Mouse (Mus musculus) CH12.LX (cell line): ENCODE measurements around the gene Inpp5a. TPM values are rescaled to one million over a fixed set of nuclear protein-coding genes. Genes with fewer than 3 reads are reported as not detected.

ENCODE experiments used
- DNase-seq: peaks from one replicate; pipeline ENCODE4 v3.0.0-alpha.2; 2013; ENCODE audit errors: extremely low read depth
- H3K27ac ChIP-seq: 2 replicates; pipeline ENCODE4 v1.5.1; 2012; ENCODE audit warnings: low read depth, mild to moderate bottlenecking, control low read depth, moderate library complexity; ENCODE audit not compliant: insufficient read depth
- H3K27me3 ChIP-seq: replicated peaks from 2 replicates; pipeline ENCODE3; 2012; ENCODE audit warnings: inconsistent platforms
- H3K36me3 ChIP-seq, 2 experiments: replicated peaks in 1 of 2; 2 replicates each; pipeline versions ENCODE3 to v1.6.1; 2012; ENCODE audit warnings: inconsistent platforms in 1 of 2, low read length in 1 of 2, mild to moderate bottlenecking in 1 of 2, mixed read lengths in 1 of 2, moderate library complexity in 1 of 2; ENCODE audit not compliant: control insufficient read depth in 1 of 2, insufficient read depth in 1 of 2
- H3K4me1 ChIP-seq, 2 experiments: 2 replicates each; pipeline ENCODE4 v1.6.1; 2012; ENCODE audit warnings: inconsistent platforms in 1 of 2, moderate library complexity in 1 of 2; ENCODE audit not compliant: insufficient read depth in 2 of 2, control insufficient read depth in 1 of 2
- H3K4me2 ChIP-seq: 2 replicates; pipeline ENCODE4 v1.6.1; 2012; ENCODE audit warnings: low read depth, mild to moderate bottlenecking, control low read depth; ENCODE audit not compliant: poor library complexity, insufficient read depth, severe bottlenecking
- H3K4me3 ChIP-seq, 3 experiments: fragments of 150-350 bp in 1 of 3; sonication (generic) in 1 of 3; replicated peaks in 1 of 3; 2 replicates each; pipeline versions ENCODE3 to v1.5.1; 2011 to 2012; ENCODE audit warnings: low read depth in 2 of 3, low read length in 2 of 3, mild to moderate bottlenecking in 2 of 3, moderate library complexity in 2 of 3, control low read depth in 1 of 3, improper control_type of control experiment in 1 of 3, inconsistent platforms in 1 of 3, mixed read lengths in 1 of 3; ENCODE audit not compliant: poor library complexity in 1 of 3
- H3K79me2 ChIP-seq: replicated peaks from 2 replicates; pipeline ENCODE4 v1.6.1; 2012; ENCODE audit warnings: mild to moderate bottlenecking, moderate library complexity; ENCODE audit not compliant: control insufficient read depth, poor library complexity, insufficient read depth, severe bottlenecking; ENCODE audit errors: extremely low read depth
- H3K9ac ChIP-seq: 2 replicates; pipeline ENCODE4 v1.6.1; 2012; ENCODE audit warnings: low read depth, mild to moderate bottlenecking, control low read depth, moderate library complexity; ENCODE audit not compliant: insufficient read depth
- H3K9me3 ChIP-seq: replicated peaks from 2 replicates; pipeline ENCODE3; 2012; ENCODE audit warnings: low read length, inconsistent platforms, mixed read lengths
- BHLHE40 ChIP-seq: IDR thresholded peaks from 2 replicates; pipeline ENCODE4 v1.6.1; 2011; ENCODE audit warnings: mild to moderate bottlenecking, low read depth, low read length, improper control_type of control experiment
- CHD1 ChIP-seq: IDR thresholded peaks from 2 replicates; pipeline ENCODE4 v1.6.1; 2012; ENCODE audit warnings: low read depth, low read length, improper control_type of control experiment, inconsistent platforms
- CHD2 ChIP-seq: IDR thresholded peaks from 2 replicates; pipeline ENCODE4 v1.6.1; 2011; ENCODE audit warnings: low read length, improper control_type of control experiment
- E2F4 ChIP-seq: IDR thresholded peaks from 2 replicates; pipeline ENCODE4 v1.6.1; 2011; ENCODE audit warnings: low read depth, low read length, improper control_type of control experiment; ENCODE audit not compliant: insufficient replicate concordance
- ETS1 ChIP-seq: conservative IDR thresholded peaks from 2 replicates; pipeline ENCODE4 v1.6.1; 2012; ENCODE audit warnings: low read depth, mild to moderate bottlenecking, inconsistent platforms, low read length, improper control_type of control experiment, moderate library complexity
- GABPA ChIP-seq: IDR thresholded peaks from 2 replicates; pipeline ENCODE4 v1.6.1; 2012; ENCODE audit warnings: low read depth, low read length, improper control_type of control experiment, inconsistent platforms; ENCODE audit not compliant: insufficient replicate concordance
- HCFC1 ChIP-seq: IDR thresholded peaks from 2 replicates; pipeline ENCODE4 v1.6.1; 2012; ENCODE audit warnings: low read depth, mild to moderate bottlenecking, inconsistent platforms, low read length, improper control_type of control experiment
- JUN ChIP-seq: IDR thresholded peaks from 2 replicates; pipeline ENCODE4 v1.6.1; 2011; ENCODE audit warnings: low read depth, mild to moderate bottlenecking, low read length, improper control_type of control experiment, moderate library complexity; ENCODE audit not compliant: insufficient read depth
- KAT2A ChIP-seq: IDR thresholded peaks from 2 replicates; pipeline ENCODE4 v1.6.1; 2012; ENCODE audit warnings: low read length, improper control_type of control experiment, inconsistent platforms; ENCODE audit not compliant: insufficient replicate concordance
- MAX ChIP-seq: IDR thresholded peaks from 2 replicates; pipeline ENCODE4 v1.6.1; 2011; ENCODE audit warnings: low read length, improper control_type of control experiment
- MEF2A ChIP-seq: IDR thresholded peaks from 2 replicates; pipeline ENCODE4 v1.6.1; 2014; ENCODE audit warnings: low read depth, mild to moderate bottlenecking, inconsistent platforms, low read length, improper control_type of control experiment, borderline replicate concordance
- MYC ChIP-seq: IDR thresholded peaks from 2 replicates; pipeline ENCODE4 v1.6.1; 2011; ENCODE audit warnings: low read depth, mild to moderate bottlenecking, improper control_type of control experiment, low read length
- NELFE ChIP-seq: IDR thresholded peaks from 2 replicates; pipeline ENCODE4 v1.6.1; 2011; ENCODE audit warnings: low read depth, low read length, improper control_type of control experiment
- NRF1 ChIP-seq: IDR thresholded peaks from 2 replicates; pipeline ENCODE4 v1.6.1; 2014; ENCODE audit warnings: low read depth, mild to moderate bottlenecking, inconsistent platforms, low read length, improper control_type of control experiment, moderate library complexity
- POLR2AphosphoS2 ChIP-seq: IDR thresholded peaks from 2 replicates; pipeline ENCODE4 v1.6.1; 2011; ENCODE audit warnings: low read depth, low read length, improper control_type of control experiment
- RAD21 ChIP-seq: IDR thresholded peaks from 2 replicates; pipeline ENCODE4 v1.6.1; 2011; ENCODE audit warnings: low read depth, mild to moderate bottlenecking, low read length, improper control_type of control experiment, moderate library complexity
- UBTF ChIP-seq: IDR thresholded peaks from 2 replicates; pipeline ENCODE4 v1.6.1; 2012; ENCODE audit warnings: low read depth, mild to moderate bottlenecking, inconsistent platforms, low read length, improper control_type of control experiment, moderate library complexity
- USF1 ChIP-seq: IDR thresholded peaks from 2 replicates; pipeline ENCODE4 v1.6.1; 2014; ENCODE audit warnings: low read depth, mild to moderate bottlenecking, inconsistent platforms, low read length, improper control_type of control experiment
- ZC3H11A ChIP-seq: IDR thresholded peaks from 2 replicates; pipeline ENCODE4 v1.6.1; 2012; ENCODE audit warnings: low read depth, mild to moderate bottlenecking, inconsistent platforms, low read length, improper control_type of control experiment
- ZNF384 ChIP-seq: IDR thresholded peaks from 2 replicates; pipeline ENCODE4 v1.6.1; 2012; ENCODE audit warnings: low read depth, low read length, improper control_type of control experiment, inconsistent platforms
- dilution Hi-C: fragments of 300-500 bp; cut with MboI; formaldehyde crosslinking; loops from 2 replicates; pipeline ENCODE4 v1.14.3; 2020; ENCODE audit warnings: low sequenced_read_pairs; ENCODE audit not compliant: extremely low pct_unique_long_range_greater_than_20kb, extremely low pct_ligation_motif_present
- in situ Hi-C: fragments of 300-500 bp; cut with MboI; formaldehyde crosslinking; loops from 3 replicates; pipeline ENCODE4 v1.14.3; 2019; ENCODE audit warnings: low sequenced_read_pairs, low pct_ligation_motif_present, low pct_unique_long_range_greater_than_20kb, mixed read lengths
- polyA plus RNA-seq: library from polyadenylated mRNA; unstranded; fragments of >175 nt; gene quantifications from 2 replicates; pipeline ENCODE4 v1.2.1, GENCODE M21; 2012; ENCODE audit warnings: low read depth; ENCODE audit not compliant: insufficient read length
- total RNA-seq, 2 experiments: library from RNA; depleted of rRNA; stranded (reverse); fragments of 300-350 nt in 1 of 2; fragments of >200 nt in 1 of 2; gene quantifications; 2 replicates each; pipeline ENCODE4 v1.2.3; 2012 to 2014

Gene Inpp5a
- total and polyA plus RNA-seq, 3 experiments: 1.7 to 5.4 (median 3.0) TPM

DNA sequence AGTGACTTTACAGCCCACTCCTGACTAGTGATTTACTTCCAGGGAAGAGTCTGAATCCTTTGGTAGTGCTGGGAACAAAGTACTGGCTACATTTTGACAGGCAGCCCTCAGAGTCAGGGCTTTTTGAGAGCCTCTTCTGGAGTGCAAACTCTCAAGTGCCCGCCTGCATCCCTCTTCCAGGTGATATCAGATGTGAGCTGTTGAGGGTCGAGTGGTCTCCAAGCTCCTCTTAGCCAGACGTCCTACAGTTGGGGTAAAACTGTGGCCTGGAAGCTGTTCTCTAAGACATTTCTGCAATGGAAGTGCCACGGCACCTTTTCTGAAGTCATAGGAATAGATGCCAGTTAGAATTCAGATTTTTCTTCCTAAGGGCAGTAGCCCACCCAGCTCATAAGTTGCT lies 8.7 kb upstream of the Inpp5a start:
- H3K36me3 ChIP-seq: no peaks in the 10 kb centered on the region
- H3K27ac ChIP-seq: no peak overlapping the region
- no peak overlapping the region for H3K9ac ChIP-seq
- TF ChIP-seq CHD1: no peak
- no peak for TF ChIP-seq MYC
- no peak for TF ChIP-seq JUN
- TF ChIP-seq MAX: no peak
- TF ChIP-seq ZNF384: no peak
- TF ChIP-seq NELFE: no peak
- TF ChIP-seq NRF1: no peak
- no peak for DNase-seq
- H3K4me3 ChIP-seq: no peak overlapping the region
- dilution Hi-C loops (no loop called here), in situ Hi-C loops (no loop called here)
- peaks cover 0 to 14% of the 10 kb centered on the region in 2 experiments; a peak in 2 of 4 replicates for H3K4me1 ChIP-seq
- no peak overlapping the region for H3K4me2 ChIP-seq
- peaks cover 3% of the 10 kb centered on the region for H3K27me3 ChIP-seq
- no peaks in the 10 kb centered on the region for H3K79me2 ChIP-seq
- H3K9me3 ChIP-seq: no peaks in the 10 kb centered on the region

- DNase-seq: no peak
- H3K27ac ChIP-seq: no peak overlapping the region
- no peaks in the 10 kb centered on the region for H3K36me3 ChIP-seq
- dilution Hi-C loops: no loop called here
- no peak overlapping the region for H3K4me3 ChIP-seq
- peaks cover 0 to 14% of the 10 kb centered on the region in 2 experiments; a peak in 2 of 4 replicates for H3K4me1 ChIP-seq
- no peak overlapping the region for H3K4me2 ChIP-seq
- H3K27me3 ChIP-seq: peaks cover 7% of the 10 kb centered on the region
- in situ Hi-C loops: no loop called here
- no peaks in the 10 kb centered on the region for H3K9me3 ChIP-seq
- TF ChIP-seq E2F4 (no peak), NRF1 (no peak), GABPA (no peak), UBTF (no peak), ZC3H11A (no peak), BHLHE40 (no peak), MYC (no peak), CHD1 (no peak), MEF2A (no peak), RAD21 (no peak), USF1 (no peak), ETS1 (no peak), NELFE (no peak), HCFC1 (no peak), JUN (no peak), KAT2A (no peak), CHD2 (no peak), POLR2AphosphoS2 (no peak)
- H3K79me2 ChIP-seq: no peaks in the 10 kb centered on the region
- no peak overlapping the region for H3K9ac ChIP-seq
These were observed 7.0 kb upstream of the Inpp5a start for GRCm38 (mm10) chr7:139381877-139382276.
